Mouse (Mus musculus): ENCODE results near the gene Capn5. TPM values are rescaled to one million over a fixed set of nuclear protein-coding genes. Genes with fewer than 3 reads are reported as not detected.

Gene Capn5
- polyA plus RNA-seq, 1 experiment from 2014 or later = 16.3 TPM

GRCm38 (mm10) chr7:98103002-98103941, 74.8 kb downstream of the Capn5 start:
- peaks cover 26% of the 10 kb centered on the region for H3K4me1 ChIP-seq (replicated peaks)
- WGBS = 20% methylated on average over 20 of the region's 26 CpGs
- ATAC-seq (ENCODE audit: low FRiP score) = peak; percentile 62
- H3K4me2 ChIP-seq = peak overlapping the region; percentile 57
- no peaks in the 10 kb centered on the region for H3K27me3 ChIP-seq
- peak overlapping the region; percentile 80 for H3K27ac ChIP-seq
- peak overlapping the region; percentile 67 for H3K9ac ChIP-seq
- H3K9me3 ChIP-seq = no peaks in the 10 kb centered on the region
- H3K36me3 ChIP-seq = 0 out of 2 replicates have a peak, but pooled peaks cover under 1% of the 10 kb centered on the region
- peak overlapping the region; percentile 25 for H3K4me3 ChIP-seq

- H3K4me3 ChIP-seq = peak overlapping the region; percentile 25; the same call in 1 of the 2 replicates
- H3K27me3 ChIP-seq = no peaks in the 10 kb centered on the region
- peak overlapping the region; percentile 80 for H3K27ac ChIP-seq
- no peaks in the 10 kb centered on the region for H3K9me3 ChIP-seq
- peak overlapping the region; percentile 57 for H3K4me2 ChIP-seq
- peak; percentile 15; the same call in 1 of the 2 replicates for ATAC-seq (ENCODE audit: low FRiP score)
- peak overlapping the region; percentile 67 for H3K9ac ChIP-seq
- H3K4me1 ChIP-seq (replicated peaks) = peaks cover 26% of the 10 kb centered on the region
- H3K36me3 ChIP-seq = peaks cover 8% of the 10 kb centered on the region
- WGBS = 97% methylated on average over 11 of the region's 11 CpGs
These were observed 75.6 kb downstream of the Capn5 start for GRCm38 (mm10) chr7:98102488-98102887.

- 93% methylated on average over 8 of the region's 8 CpGs for WGBS
- no peak for ATAC-seq (ENCODE audit: low FRiP score)
- H3K4me3 ChIP-seq = no peak overlapping the region
- no peak overlapping the region for H3K27ac ChIP-seq
- H3K9me3 ChIP-seq = peaks cover 3% of the 10 kb centered on the region; the same call in 1 of the 2 replicates
- H3K4me2 ChIP-seq = no peak overlapping the region
- peaks cover 27% of the 10 kb centered on the region for H3K36me3 ChIP-seq
- peaks cover 16% of the 10 kb centered on the region for H3K4me1 ChIP-seq (replicated peaks)
- no peak overlapping the region for H3K9ac ChIP-seq
- no peaks in the 10 kb centered on the region for H3K27me3 ChIP-seq
These were observed 80.5 kb downstream of the Capn5 start for GRCm38 (mm10) chr7:98097557-98097956.

- no peak for ATAC-seq (ENCODE audit: low FRiP score)
- Histone ChIP-seq H3K36me3 (peaks cover 43% of the 10 kb centered on the region), H3K9me3 (peaks cover 3% of the 10 kb centered on the region; the same call in 1 of the 2 replicates), H3K4me3 (no peak overlapping the region), H3K27ac (no peak overlapping the region), H3K9ac (no peak overlapping the region), H3K4me1 (replicated peaks) (0 out of 2 replicates have a peak, but pooled peaks cover 3% of the 10 kb centered on the region), H3K27me3 (no peaks in the 10 kb centered on the region), H3K4me2 (no peak overlapping the region)
- 93% methylated on average over 4 of the region's 4 CpGs for WGBS
These were observed 82.2 kb downstream of the Capn5 start for GRCm38 (mm10) chr7:98095852-98096251.

- no peak overlapping the region for H3K4me2 ChIP-seq
- peaks cover 25% of the 10 kb centered on the region for H3K4me1 ChIP-seq (replicated peaks)
- no peaks in the 10 kb centered on the region for H3K27me3 ChIP-seq
- no peaks in the 10 kb centered on the region for H3K9me3 ChIP-seq
- H3K9ac ChIP-seq = no peak overlapping the region
- H3K36me3 ChIP-seq = peaks cover 10% of the 10 kb centered on the region
- ATAC-seq (ENCODE audit: low FRiP score) = no peak
- H3K4me3 ChIP-seq = no peak overlapping the region
- H3K27ac ChIP-seq = no peak overlapping the region
- 58% methylated on average over 2 of the region's 2 CpGs for WGBS
These were observed 91.7 kb downstream of the Capn5 start for GRCm38 (mm10) chr7:98086346-98086745.

GRCm38 (mm10) chr7:98085314-98085713, 92.8 kb downstream of the Capn5 start:
- H3K4me2 ChIP-seq = no peak overlapping the region
- WGBS = 77% methylated on average over 7 of the region's 7 CpGs
- H3K27me3 ChIP-seq = no peaks in the 10 kb centered on the region
- H3K27ac ChIP-seq = no peak overlapping the region
- H3K9ac ChIP-seq = no peak overlapping the region
- peaks cover 5% of the 10 kb centered on the region; the same call in 1 of the 2 replicates for H3K36me3 ChIP-seq
- no peak overlapping the region for H3K4me3 ChIP-seq
- no peaks in the 10 kb centered on the region for H3K9me3 ChIP-seq
- peaks cover 25% of the 10 kb centered on the region for H3K4me1 ChIP-seq (replicated peaks)
- ATAC-seq (ENCODE audit: low FRiP score) = no peak

- ATAC-seq (ENCODE audit: low FRiP score) = no peak
- no peak overlapping the region for H3K4me3 ChIP-seq
- H3K9ac ChIP-seq = peak overlapping the region; percentile 26; the same call in 1 of the 2 replicates
- H3K4me1 ChIP-seq (replicated peaks) = peaks cover 25% of the 10 kb centered on the region
- peaks cover 10% of the 10 kb centered on the region; the same call in 1 of the 2 replicates for H3K36me3 ChIP-seq
- H3K27me3 ChIP-seq = no peaks in the 10 kb centered on the region
- no peaks in the 10 kb centered on the region for H3K9me3 ChIP-seq
- 63% methylated on average over 12 of the region's 12 CpGs for WGBS
- no peak overlapping the region for H3K4me2 ChIP-seq
- H3K27ac ChIP-seq = no peak overlapping the region
These were observed 93.4 kb downstream of the Capn5 start for GRCm38 (mm10) chr7:98084541-98085293.

GRCm38 (mm10) chr7:98082376-98082775, 95.7 kb downstream of the Capn5 start:
- 9% methylated on average over 5 of the region's 5 CpGs for WGBS
- Histone ChIP-seq H3K27ac (peak overlapping the region; percentile 30; the same call in 1 of the 2 replicates), H3K27me3 (no peaks in the 10 kb centered on the region), H3K9me3 (no peaks in the 10 kb centered on the region), H3K4me1 (replicated peaks) (peaks cover 25% of the 10 kb centered on the region), H3K4me2 (no peak overlapping the region), H3K9ac (peak overlapping the region; percentile 43; the same call in 1 of the 2 replicates), H3K36me3 (peaks cover 31% of the 10 kb centered on the region), H3K4me3 (no peak overlapping the region)
- peak; percentile 52 for ATAC-seq (ENCODE audit: low FRiP score)

- no peak for ATAC-seq (ENCODE audit: low FRiP score)
- Histone ChIP-seq H3K9me3 (no peaks in the 10 kb centered on the region), H3K36me3 (peaks cover 67% of the 10 kb centered on the region), H3K4me2 (no peak overlapping the region), H3K27me3 (no peaks in the 10 kb centered on the region), H3K27ac (no peak overlapping the region), H3K9ac (no peak overlapping the region), H3K4me3 (no peak overlapping the region), H3K4me1 (replicated peaks) (peaks cover 8% of the 10 kb centered on the region)
- 86% methylated on average over 11 of the region's 11 CpGs for WGBS
These were observed 100.6 kb downstream of the Capn5 start for GRCm38 (mm10) chr7:98077453-98077852.

- Histone ChIP-seq H3K9me3 (no peaks in the 10 kb centered on the region), H3K4me3 (no peak overlapping the region), H3K4me2 (no peak overlapping the region), H3K4me1 (replicated peaks) (no peaks in the 10 kb centered on the region), H3K36me3 (peaks cover 60% of the 10 kb centered on the region), H3K27ac (no peak overlapping the region), H3K27me3 (no peaks in the 10 kb centered on the region), H3K9ac (no peak overlapping the region)
- WGBS = 36% methylated on average over 5 of the region's 5 CpGs
- ATAC-seq (ENCODE audit: low FRiP score) = peak; percentile 64; the same call in 1 of the 2 replicates
These were observed 106.5 kb downstream of the Capn5 start for GRCm38 (mm10) chr7:98071620-98072019.

Data from hindbrain, embryonic 13.5 days (tissue).